Mouse (Mus musculus): Measurements from ENCODE around the gene Map3k20.

Map3k20 gene

DNA sequence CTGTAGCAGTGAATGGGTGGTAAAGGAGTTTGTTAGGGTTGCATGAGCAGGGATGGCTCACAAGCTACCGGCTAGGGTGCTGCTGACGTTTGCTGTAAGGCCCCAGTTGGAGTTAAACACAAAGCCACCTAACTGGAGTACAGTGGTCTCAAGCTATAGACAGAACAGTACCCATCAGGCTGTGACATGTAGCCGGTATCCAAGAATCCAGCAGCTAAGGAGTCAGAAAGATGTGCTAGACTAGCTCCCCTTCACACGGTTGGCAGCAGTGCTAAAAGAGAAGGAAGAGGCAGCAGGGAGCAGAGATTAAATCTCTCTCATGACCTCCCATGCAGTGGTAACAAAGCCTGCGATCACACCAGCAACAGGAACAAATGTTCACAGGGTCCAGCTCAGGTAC, 36.2 kb downstream of the Map3k20 start:
- no peak for DNase-seq (ENCODE audit: low spot score)

DNA sequence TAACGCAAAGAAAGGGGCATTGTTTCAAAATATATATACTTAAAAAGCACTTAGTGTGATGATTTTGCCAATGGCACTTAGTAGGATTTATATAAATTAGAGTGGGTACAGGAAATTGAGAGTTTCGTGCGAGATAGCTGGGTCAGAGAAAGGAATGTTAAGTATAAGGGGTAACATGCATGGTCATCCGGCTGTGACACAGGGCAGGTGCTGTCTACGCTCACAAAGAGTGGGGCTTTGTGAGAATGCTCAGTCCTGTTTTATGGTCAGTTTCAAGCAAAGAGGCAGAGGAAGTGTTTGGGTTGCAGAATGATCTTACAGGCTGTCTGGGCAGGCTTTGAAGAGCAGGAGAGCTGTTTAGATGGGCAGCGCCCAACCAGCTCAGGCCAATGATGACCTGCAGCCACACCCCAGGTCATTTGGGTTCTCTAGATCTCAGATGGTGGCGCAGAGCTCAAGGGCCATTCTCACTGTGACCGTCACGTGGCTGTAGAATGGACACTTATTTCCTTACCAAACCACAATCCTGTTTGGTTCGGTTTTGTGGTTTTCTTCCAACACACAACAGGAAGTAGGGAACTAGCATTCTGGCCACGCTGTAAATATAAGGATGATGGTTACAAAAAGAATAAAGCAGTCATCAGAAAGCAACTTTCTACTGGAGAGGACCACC, 37.4 kb downstream of the Map3k20 start:
- DNase-seq (ENCODE audit: low spot score) = peak; percentile 19

GRCm38 (mm10) chr2:72324436-72324835, 39.0 kb downstream of the Map3k20 start:
- DNase-seq (ENCODE audit: low spot score) = no peak

DNA sequence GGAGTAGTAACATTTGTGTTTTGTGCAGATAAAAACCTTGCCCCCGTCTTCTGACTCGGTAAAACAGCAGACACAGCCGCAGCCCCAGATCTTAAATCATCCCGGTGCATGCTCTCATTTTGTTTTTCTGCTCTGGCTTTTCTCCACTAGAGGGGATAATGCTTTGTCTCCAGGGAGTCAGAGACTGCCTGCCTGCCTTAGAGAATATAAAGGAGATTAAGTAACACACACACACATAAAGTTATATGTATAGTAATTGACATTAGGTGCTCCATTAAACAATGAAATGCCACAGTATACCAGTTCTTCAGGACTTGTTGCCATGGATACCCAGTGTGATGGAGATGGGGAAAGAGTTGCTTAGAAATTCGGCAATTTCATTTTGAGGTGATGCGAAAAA, 41.1 kb downstream of the Map3k20 start:
- DNase-seq (ENCODE audit: low spot score) = no peak

DNA sequence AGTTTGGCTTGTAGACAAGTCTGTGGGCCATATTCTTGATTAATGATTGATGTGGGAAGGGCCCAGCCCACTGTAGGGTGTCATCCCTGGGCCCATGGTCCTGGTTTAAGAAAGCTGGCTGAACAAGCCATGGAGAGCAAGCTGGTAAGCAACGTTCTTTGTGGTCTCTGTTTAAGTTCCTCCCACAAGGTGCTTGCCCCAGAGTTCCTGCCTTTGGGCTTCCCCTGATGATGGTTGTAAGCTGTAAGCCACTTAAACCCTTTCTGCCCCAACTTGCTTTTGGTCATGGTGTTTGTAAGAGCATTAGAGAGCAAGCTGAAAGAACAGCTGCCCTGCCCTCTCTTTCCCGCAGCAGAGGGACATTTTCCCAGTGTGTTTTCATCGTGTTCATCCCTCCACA, 43.0 kb downstream of the Map3k20 start:
- DNase-seq (ENCODE audit: low spot score) = no peak

DNA sequence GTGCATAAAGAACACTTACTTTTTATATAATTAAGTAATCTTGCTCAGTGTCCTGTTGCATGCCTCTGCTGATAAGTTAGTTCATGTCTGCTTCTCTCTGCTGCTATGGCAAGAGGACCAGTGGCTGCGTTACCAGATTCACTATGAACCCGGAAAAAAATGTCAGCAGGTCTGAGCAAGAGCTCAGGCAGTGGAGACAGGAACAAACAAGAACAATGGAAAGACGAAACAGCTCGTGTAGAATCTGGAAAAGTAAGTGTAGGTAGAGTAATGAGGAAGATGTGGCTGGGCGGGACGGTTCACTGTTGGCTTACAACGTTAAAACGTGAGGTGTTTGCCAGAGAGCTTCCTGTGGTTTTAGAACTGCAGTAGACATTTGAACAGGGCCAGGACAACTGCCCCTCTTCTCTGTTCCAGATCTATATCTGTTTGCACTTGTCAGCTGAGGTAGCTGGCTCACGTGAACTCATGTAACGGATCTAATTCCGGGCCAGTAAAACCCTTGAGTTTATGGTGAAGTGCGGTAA, 45.6 kb downstream of the Map3k20 start:
- DNase-seq (ENCODE audit: low spot score) = no peak

GRCm38 (mm10) chr2:72332067-72332466, 46.6 kb downstream of the Map3k20 start:
- no peak for DNase-seq (ENCODE audit: low spot score)

GRCm38 (mm10) chr2:72333210-72333609, 47.8 kb downstream of the Map3k20 start:
- DNase-seq (ENCODE audit: low spot score) = no peak

- no peak for DNase-seq (ENCODE audit: low spot score)
These were observed 51.4 kb downstream of the Map3k20 start for GRCm38 (mm10) chr2:72336840-72337239.

GRCm38 (mm10) chr2:72345281-72345680, 59.8 kb downstream of the Map3k20 start:
- DNase-seq (ENCODE audit: low spot score) = no peak

- DNase-seq (ENCODE audit: low spot score) = no peak
These were observed 65.9 kb downstream of the Map3k20 start for GRCm38 (mm10) chr2:72351329-72351728.

- no peak for DNase-seq (ENCODE audit: low spot score)
These were observed 66.3 kb downstream of the Map3k20 start for GRCm38 (mm10) chr2:72351776-72352175.

- no peak for DNase-seq (ENCODE audit: low spot score)
These were observed 67.3 kb downstream of the Map3k20 start for GRCm38 (mm10) chr2:72352756-72353155.

- DNase-seq (ENCODE audit: low spot score) = no peak
These were observed 71.0 kb downstream of the Map3k20 start for GRCm38 (mm10) chr2:72356471-72356870.

GRCm38 (mm10) chr2:72361572-72361971, 76.1 kb downstream of the Map3k20 start:
- peak; percentile 24 for DNase-seq (ENCODE audit: low spot score)

- DNase-seq (ENCODE audit: low spot score) = no peak
These were observed 78.0 kb downstream of the Map3k20 start for GRCm38 (mm10) chr2:72363449-72363848.

DNA sequence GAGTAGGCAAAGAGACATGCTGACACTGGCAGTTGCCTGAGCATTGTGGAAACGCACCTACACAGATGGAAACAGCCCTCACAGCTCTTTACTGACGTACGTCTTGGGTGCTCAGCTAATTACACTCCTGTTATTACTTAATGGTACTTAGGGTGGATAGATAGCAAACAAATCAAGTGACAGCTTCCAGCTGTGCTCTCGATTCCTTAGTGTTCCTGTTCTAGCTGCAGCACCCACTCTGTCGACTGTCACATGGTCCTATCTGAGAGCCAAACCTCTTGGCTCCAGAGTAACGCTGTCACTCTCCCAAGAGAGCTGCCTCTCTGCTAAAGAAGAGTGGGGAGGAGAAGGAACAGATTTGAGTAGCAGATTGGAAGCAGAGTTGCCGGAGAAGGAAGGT, 80.5 kb downstream of the Map3k20 start:
- DNase-seq (ENCODE audit: low spot score) = no peak

DNA sequence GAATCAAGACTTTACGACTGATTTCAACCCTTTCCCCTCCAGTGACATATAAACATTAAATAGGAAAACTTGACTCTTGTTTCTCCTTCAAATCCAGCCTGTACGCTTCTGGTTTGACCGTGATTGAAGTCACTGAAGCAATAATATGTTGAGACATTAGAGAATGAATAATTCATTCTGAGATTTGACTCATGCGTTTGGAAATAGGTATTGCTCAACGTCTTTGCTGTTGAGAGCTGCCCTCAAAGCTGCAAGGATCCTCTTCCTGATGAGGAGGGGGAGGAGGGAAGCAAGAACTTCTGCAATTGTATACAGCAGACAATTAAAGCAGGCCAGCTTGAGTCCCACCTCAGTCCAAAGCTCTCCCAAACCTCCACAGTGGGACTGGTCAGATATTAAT, 81.1 kb downstream of the Map3k20 start:
- no peak for DNase-seq (ENCODE audit: low spot score)

GRCm38 (mm10) chr2:72367850-72368249, 82.4 kb downstream of the Map3k20 start:
- DNase-seq (ENCODE audit: low spot score) = no peak

- DNase-seq (ENCODE audit: low spot score) = no peak
These were observed 83.7 kb downstream of the Map3k20 start for GRCm38 (mm10) chr2:72369140-72369600.

DNA sequence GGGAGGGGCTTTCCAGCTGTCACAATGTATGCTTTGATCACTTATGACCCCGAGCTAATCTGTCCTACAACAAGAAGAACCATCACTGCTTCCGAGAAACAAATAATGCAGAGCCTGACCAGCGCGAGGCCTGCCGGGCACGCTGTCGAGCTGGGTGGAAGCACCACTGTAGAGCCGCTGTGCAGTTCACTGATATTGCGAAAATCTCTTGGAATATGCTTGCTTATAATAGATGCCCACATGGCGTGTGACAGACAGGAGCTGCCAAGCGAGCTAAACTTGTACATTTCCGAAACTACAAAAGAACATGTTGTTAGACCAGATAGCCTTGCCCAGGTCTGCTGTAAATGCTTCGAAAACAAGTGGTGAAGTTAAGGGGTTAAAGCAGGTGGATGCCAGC, 86.7 kb downstream of the Map3k20 start:
- DNase-seq (ENCODE audit: low spot score) = no peak

GRCm38 (mm10) chr2:72374076-72374475, 88.6 kb downstream of the Map3k20 start:
- DNase-seq (ENCODE audit: low spot score) = no peak

- no peak for DNase-seq (ENCODE audit: low spot score)
These were observed 90.4 kb downstream of the Map3k20 start for GRCm38 (mm10) chr2:72375877-72376276.

DNA sequence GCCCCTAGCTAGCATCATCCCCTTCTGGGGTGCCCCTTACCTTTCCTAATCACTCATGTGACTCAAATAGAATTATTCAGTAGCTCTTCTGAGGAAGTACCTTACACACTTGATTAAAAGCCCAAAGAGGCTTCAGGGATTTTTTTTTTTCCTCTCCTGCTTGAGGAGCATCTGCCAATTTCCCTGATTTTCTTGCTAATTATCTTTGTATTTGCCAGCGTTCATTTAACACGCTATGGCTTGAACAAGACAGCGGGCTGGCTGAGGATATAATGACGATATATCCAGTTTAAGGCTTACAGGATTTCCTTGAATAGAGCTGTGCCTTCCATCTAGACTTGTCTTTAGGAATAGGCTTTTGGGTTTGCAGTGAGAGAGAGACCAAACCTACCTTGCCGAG, 91.5 kb downstream of the Map3k20 start:
- DNase-seq (ENCODE audit: low spot score) = no peak
